Mouse (Mus musculus) cerebellum, adult 11 months (tissue): Measurements from ENCODE around the gene Zc3h4.
"Not testable (repeated sequence)": the region's sequence is repeated elsewhere in the genome, so short reads cannot be mapped to it uniquely, and the experiment has no call there.

ENCODE experiments used
- DNase-seq: peaks from one replicate; pipeline ENCODE4 v3.0.0; 2022

Gene Zc3h4

GRCm38 (mm10) chr7:16400689-16401611 lies at the start of gene Zc3h4:
Zc3h4 (plus strand) TSS chr7:16400910.
- DNase-seq, result peak; percentile 84

GRCm38 (mm10) chr7:16355854-16356594 lies 44.7 kb upstream of the Zc3h4 start:
- DNase-seq, result no peak

- DNase-seq, result no peak
Observed at GRCm38 (mm10) chr7:16357602-16358001, 43.1 kb upstream of the Zc3h4 start.

GRCm38 (mm10) chr7:16364319-16364718 lies 36.4 kb upstream of the Zc3h4 start:
- no peak for DNase-seq

GRCm38 (mm10) chr7:16364901-16365500 lies 35.7 kb upstream of the Zc3h4 start:
- no peak for DNase-seq

- DNase-seq, result no peak
Observed at GRCm38 (mm10) chr7:16366133-16366646, 34.5 kb upstream of the Zc3h4 start.

- no peak for DNase-seq
Observed at GRCm38 (mm10) chr7:16366669-16367068, 34.0 kb upstream of the Zc3h4 start.

- DNase-seq, result no peak
Observed at GRCm38 (mm10) chr7:16368835-16369234, 31.9 kb upstream of the Zc3h4 start.

- no peak for DNase-seq
Observed at GRCm38 (mm10) chr7:16370596-16370995, 30.1 kb upstream of the Zc3h4 start.

- DNase-seq, result no peak
Observed at GRCm38 (mm10) chr7:16373719-16374118, 27.0 kb upstream of the Zc3h4 start.

- no peak for DNase-seq
Observed at GRCm38 (mm10) chr7:16374989-16375388, 25.7 kb upstream of the Zc3h4 start.

- DNase-seq, result no peak
Observed at GRCm38 (mm10) chr7:16376505-16376904, 24.2 kb upstream of the Zc3h4 start.

- peak; percentile 97 for DNase-seq
Observed at GRCm38 (mm10) chr7:16387160-16388041, 13.3 kb upstream of the Zc3h4 start, which contains the start of gene Sae1. Sae1 (minus strand) TSS chr7:16387806.

- not testable (repeated sequence) for DNase-seq
Observed at GRCm38 (mm10) chr7:16389942-16390341, 10.8 kb upstream of the Zc3h4 start.

- no peak for DNase-seq
Observed at GRCm38 (mm10) chr7:16392923-16393322, 7.8 kb upstream of the Zc3h4 start.

GRCm38 (mm10) chr7:16395944-16396343 lies 4.8 kb upstream of the Zc3h4 start:
- peak; percentile 46 for DNase-seq

- no peak for DNase-seq
Observed at GRCm38 (mm10) chr7:16397465-16397864, 3.2 kb upstream of the Zc3h4 start.

GRCm38 (mm10) chr7:16398387-16399050 lies 2.2 kb upstream of the Zc3h4 start:
- peak; percentile 43 for DNase-seq

- DNase-seq, result peak; percentile 93
Observed at GRCm38 (mm10) chr7:16399098-16399819, 1.5 kb upstream of the Zc3h4 start.

GRCm38 (mm10) chr7:16399820-16400688 lies 656 bp upstream of the Zc3h4 start:
- peak; percentile 98 for DNase-seq
